Mouse (Mus musculus) lung, adult 2 months (tissue): ENCODE results near the gene Add3.

Experiments
- CTCF ChIP-seq: fragments of 200-500 bp; IDR thresholded peaks from 2 replicates; pipeline ENCODE4 v1.5.1; 2011; ENCODE audit warnings: mild to moderate bottlenecking, low read length, control low read depth; ENCODE audit not compliant: insufficient read depth
- POLR2A ChIP-seq: fragments of 200-500 bp; IDR thresholded peaks from 2 replicates; pipeline ENCODE4 v1.6.1; 2011; ENCODE audit warnings: low read depth, mild to moderate bottlenecking, control low read depth, low read length, borderline replicate concordance; ENCODE audit errors: extremely low read depth

GRCm38 (mm10) chr19:53280254-53280653 lies 140.0 kb downstream of the Add3 start:
- TF ChIP-seq CTCF (no peak), POLR2A (no peak)
